Mouse (Mus musculus): ENCODE results near the gene Mcoln2.

GRCm38 (mm10) chr3:146237676-146238075, 88.0 kb downstream of the Mcoln2 start:
- no peak for TF ChIP-seq POLR2AphosphoS5 (IDR thresholded peaks at IDR 0.05; ENCODE audit: insufficient replicate concordance, low read depth, low read length)
- no peak for TF ChIP-seq CTCF (IDR thresholded peaks at IDR 0.05; ENCODE audit: low read depth, low read length)
- TF ChIP-seq GATA1 (IDR thresholded peaks at IDR 0.05; ENCODE audit: borderline replicate concordance, low read length) = no peak
